Mouse (Mus musculus) kidney, embryonic 16.5 days (tissue): ENCODE data around the gene 4930402F06Rik. TPM values are rescaled to one million over a fixed set of nuclear protein-coding genes. Genes with fewer than 3 reads are reported as not detected.
A peak's percentile ranks its signal among the peaks of the same experiment; 100 is the strongest.

ENCODE experiments used
- ATAC-seq: fragments of 200-750 bp; cut with Nextera tagmentation; 2 replicates; pipeline ENCODE4 v1.8.0; 2017; ENCODE audit warnings: moderate TSS enrichment; ENCODE audit not compliant: low FRiP score, low TSS enrichment
- H3K27ac ChIP-seq: fragments of 300-500 bp; sonication (generic); 2 replicates; pipeline ENCODE4 v1.5.1; 2014; ENCODE audit warnings: low read length
- H3K27me3 ChIP-seq: fragments of 300-500 bp; sonication (generic); 2 replicates; pipeline ENCODE4 v1.6.1; 2014; ENCODE audit warnings: low read length, control low read depth, mixed read lengths; ENCODE audit not compliant: insufficient read depth
- H3K36me3 ChIP-seq: fragments of 300-500 bp; sonication (generic); 2 replicates; pipeline ENCODE4 v1.6.1; 2014; ENCODE audit warnings: low read length, control low read depth, mixed read lengths; ENCODE audit not compliant: insufficient read depth
- H3K4me1 ChIP-seq: fragments of 300-500 bp; sonication (generic); 2 replicates; pipeline ENCODE4 v1.6.1; 2014; ENCODE audit warnings: low read length, control low read depth, mixed read lengths; ENCODE audit not compliant: insufficient read depth
- H3K4me2 ChIP-seq: fragments of 300-500 bp; sonication (generic); replicated peaks from 2 replicates; pipeline ENCODE4 v1.6.1; 2014; ENCODE audit warnings: low read depth, low read length
- H3K4me3 ChIP-seq: fragments of 300-500 bp; sonication (generic); 2 replicates; pipeline ENCODE4 v1.5.1; 2014; ENCODE audit warnings: mild to moderate bottlenecking, low read length
- H3K9ac ChIP-seq: fragments of 300-500 bp; sonication (generic); replicated peaks from 2 replicates; pipeline ENCODE4 v1.6.1; 2014; ENCODE audit warnings: low read length
- H3K9me3 ChIP-seq: fragments of 300-500 bp; sonication (generic); 2 replicates; pipeline ENCODE4 v1.6.1; 2016; ENCODE audit warnings: low read length, control low read depth
- WGBS: fragments of 180-500 bp; shearing (Covaris S2); extraction: QIAGEN DNeasy Blood & Tissue Kit; methylation state at CpG from one replicate; pipeline ENCODE4 v1.1.7; 2014; 5-methylcytosine and 5-hydroxymethylcytosine counted together
- polyA plus RNA-seq: library from polyadenylated mRNA; unstranded; fragments of >200 nt; fragmentation: Nextera tagmentation; extraction: Ambion mirVana; gene quantifications from 2 replicates; pipeline ENCODE4 v1.2.1, GENCODE M21; 2015

Gene 4930402F06Rik
- polyA plus RNA-seq, 1 experiment from 2014 or later: not detected

- Histone ChIP-seq H3K27ac (no peak overlapping the region), H3K36me3 (no peaks in the 10 kb centered on the region), H3K4me2 (no peak overlapping the region), H3K9ac (0 out of 2 replicates have a peak overlapping the region, but pooled peaks have one; percentile 12), H3K27me3 (no peaks in the 10 kb centered on the region), H3K9me3 (no peaks in the 10 kb centered on the region), H3K4me1 (peaks cover 38% of the 10 kb centered on the region), H3K4me3 (no peak overlapping the region)
- no peak for ATAC-seq
- 51% methylated on average over 6 of the region's 6 CpGs for WGBS
These were observed 37.7 kb upstream of the 4930402F06Rik start for GRCm38 (mm10) chr2:35434576-35435123.

- Histone ChIP-seq H3K4me2 (no peak overlapping the region), H3K27ac (peak overlapping the region; percentile 84), H3K9ac (no peak overlapping the region; the same call in 1 of the 2 replicates), H3K4me3 (no peak overlapping the region), H3K36me3 (no peaks in the 10 kb centered on the region), H3K27me3 (no peaks in the 10 kb centered on the region), H3K9me3 (no peaks in the 10 kb centered on the region), H3K4me1 (peaks cover 44% of the 10 kb centered on the region)
- no peak for ATAC-seq
- WGBS: 23% methylated on average over 4 of the region's 4 CpGs
These were observed 36.5 kb upstream of the 4930402F06Rik start for GRCm38 (mm10) chr2:35433428-35433827.

- 16% methylated on average over 7 of the region's 7 CpGs for WGBS
- peak overlapping the region; percentile 63 for H3K9ac ChIP-seq
- peak overlapping the region; percentile 84 for H3K27ac ChIP-seq
- peaks cover 54% of the 10 kb centered on the region for H3K4me1 ChIP-seq
- no peaks in the 10 kb centered on the region for H3K9me3 ChIP-seq
- no peaks in the 10 kb centered on the region for H3K27me3 ChIP-seq
- ATAC-seq: no peak; the same call in 1 of the 2 replicates
- H3K36me3 ChIP-seq: no peaks in the 10 kb centered on the region
- peak overlapping the region; percentile 40 for H3K4me2 ChIP-seq
- peak overlapping the region; percentile 25 for H3K4me3 ChIP-seq
These were observed 35.5 kb upstream of the 4930402F06Rik start for GRCm38 (mm10) chr2:35432472-35432871.

- H3K9ac ChIP-seq: peak overlapping the region; percentile 63
- peaks cover 54% of the 10 kb centered on the region for H3K4me1 ChIP-seq
These were observed 35.0 kb upstream of the 4930402F06Rik start for GRCm38 (mm10) chr2:35432011-35432410.

GRCm38 (mm10) chr2:35430806-35431205 is 33.8 kb upstream of the 4930402F06Rik start:
- Histone ChIP-seq H3K9ac (no peak overlapping the region), H3K9me3 (no peaks in the 10 kb centered on the region), H3K4me3 (no peak overlapping the region), H3K4me1 (peaks cover 54% of the 10 kb centered on the region), H3K4me2 (no peak overlapping the region), H3K36me3 (no peaks in the 10 kb centered on the region), H3K27ac (no peak overlapping the region), H3K27me3 (no peaks in the 10 kb centered on the region)
- no peak for ATAC-seq
- 84% methylated on average over 8 of the region's 8 CpGs for WGBS

More at GRCm38 (mm10) chr2:35432011-35432410, 35.0 kb upstream of the 4930402F06Rik start:
- H3K27me3 ChIP-seq: no peaks in the 10 kb centered on the region
- peak; percentile 77 for ATAC-seq
- no peaks in the 10 kb centered on the region for H3K36me3 ChIP-seq
- peak overlapping the region; percentile 25 for H3K4me3 ChIP-seq
- H3K4me2 ChIP-seq: peak overlapping the region; percentile 40
- H3K9me3 ChIP-seq: no peaks in the 10 kb centered on the region
- H3K27ac ChIP-seq: peak overlapping the region; percentile 84
- 15% methylated on average over 7 of the region's 7 CpGs for WGBS

- no peaks in the 10 kb centered on the region for H3K36me3 ChIP-seq
These were observed 31.8 kb upstream of the 4930402F06Rik start for GRCm38 (mm10) chr2:35428615-35429300.

GRCm38 (mm10) chr2:35427559-35427958 is 30.6 kb upstream of the 4930402F06Rik start:
- H3K4me2 ChIP-seq: no peak overlapping the region
- H3K9me3 ChIP-seq: no peaks in the 10 kb centered on the region
- H3K9ac ChIP-seq: no peak overlapping the region
- H3K4me1 ChIP-seq: peaks cover 35% of the 10 kb centered on the region
- no peak overlapping the region for H3K27ac ChIP-seq
- 17% methylated on average over 2 of the region's 2 CpGs for WGBS
- H3K36me3 ChIP-seq: no peaks in the 10 kb centered on the region
- ATAC-seq: peak; percentile 24
- H3K27me3 ChIP-seq: no peaks in the 10 kb centered on the region
- H3K4me3 ChIP-seq: no peak overlapping the region

More at GRCm38 (mm10) chr2:35428615-35429300, 31.8 kb upstream of the 4930402F06Rik start:
- no peak overlapping the region for H3K4me2 ChIP-seq
- peak overlapping the region; percentile 62; the same call in 1 of the 2 replicates for H3K27ac ChIP-seq
- H3K4me1 ChIP-seq: peaks cover 43% of the 10 kb centered on the region
- ATAC-seq: no peak
- WGBS: 46% methylated on average over 4 of the region's 4 CpGs
- H3K4me3 ChIP-seq: no peak overlapping the region
- no peak overlapping the region for H3K9ac ChIP-seq
- H3K27me3 ChIP-seq: no peaks in the 10 kb centered on the region
- no peaks in the 10 kb centered on the region for H3K9me3 ChIP-seq

- no peak overlapping the region for H3K4me3 ChIP-seq
- H3K27me3 ChIP-seq: no peaks in the 10 kb centered on the region
- 100% methylated on average over 1 of the region's 1 CpGs for WGBS
- H3K9me3 ChIP-seq: no peaks in the 10 kb centered on the region; the same call in 1 of the 2 replicates
- no peak overlapping the region for H3K27ac ChIP-seq
- no peak for ATAC-seq
- H3K4me1 ChIP-seq: peaks cover 18% of the 10 kb centered on the region
- no peak overlapping the region for H3K9ac ChIP-seq
- no peak overlapping the region for H3K4me2 ChIP-seq
- peaks cover 27% of the 10 kb centered on the region for H3K36me3 ChIP-seq
These were observed 26.9 kb upstream of the 4930402F06Rik start for GRCm38 (mm10) chr2:35423711-35424339.

GRCm38 (mm10) chr2:35422384-35422783 is 25.4 kb upstream of the 4930402F06Rik start:
- WGBS: 59% methylated on average over 3 of the region's 3 CpGs
- no peak for ATAC-seq
- H3K4me2 ChIP-seq: no peak overlapping the region

More at GRCm38 (mm10) chr2:35422384-35422783, 25.4 kb upstream of the 4930402F06Rik start:
- Histone ChIP-seq H3K27me3 (no peaks in the 10 kb centered on the region), H3K9me3 (no peaks in the 10 kb centered on the region; the same call in 1 of the 2 replicates), H3K36me3 (peaks cover 28% of the 10 kb centered on the region), H3K9ac (no peak overlapping the region), H3K27ac (no peak overlapping the region), H3K4me3 (no peak overlapping the region), H3K4me1 (peaks cover 8% of the 10 kb centered on the region)
